Mouse (Mus musculus): ENCODE results near the gene Tmem255a. TPM values are rescaled to one million over a fixed set of nuclear protein-coding genes. Genes with fewer than 3 reads are reported as not detected.
A peak's percentile ranks its signal among the peaks of the same experiment; 100 is the strongest.

Tmem255a gene
- polyA plus RNA-seq (2015; fragmentation: Nextera tagmentation; extraction: Ambion mirVana): 2.0 and 3.1 TPM in 2 replicates

DNA sequence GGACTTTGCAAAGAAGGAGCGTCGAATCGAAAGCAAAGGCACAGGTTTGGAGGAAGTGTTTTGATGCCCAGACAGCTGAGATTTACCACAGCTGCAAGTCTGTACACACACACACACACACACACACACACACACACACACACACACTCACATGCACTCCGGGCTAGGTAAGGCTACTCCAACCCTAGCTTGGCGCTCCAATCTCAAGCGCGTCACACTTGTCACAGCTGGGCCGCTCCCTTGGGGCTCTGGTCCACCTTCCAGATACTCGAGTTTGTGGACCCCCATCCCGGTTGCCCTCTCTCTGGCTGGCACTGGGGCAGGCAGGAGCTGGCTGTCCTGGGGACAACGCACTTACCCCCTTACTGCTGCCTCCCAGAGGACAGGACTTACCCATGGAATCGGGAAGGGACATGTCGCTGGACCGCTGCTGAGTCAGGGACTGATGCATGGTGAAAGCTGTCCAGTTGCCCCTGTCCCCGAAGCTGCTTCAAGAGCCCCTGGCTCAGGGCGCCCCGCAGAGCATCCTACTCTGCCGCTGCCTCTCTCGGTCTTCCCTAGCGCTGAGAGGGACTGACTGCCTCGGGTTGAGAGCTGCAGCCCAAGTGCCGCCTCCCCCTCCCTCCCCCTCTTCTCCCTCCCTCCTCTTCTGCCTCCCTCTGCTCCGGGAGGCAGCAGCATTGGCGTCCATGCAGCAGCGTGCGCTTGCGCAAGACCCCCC lies at the start of gene Tmem255a:
TSS of gene Tmem255a (minus strand) at position 589 of the 721 bp plus-strand sequence.
- Histone ChIP-seq H3K36me3 (no peaks in the 10 kb centered on the region), H3K9ac (no peak within 1 kb of the TSS), H3K9me3 (replicated peaks) (no peaks in the 10 kb centered on the region), H3K4me3 (replicated peaks) (peak within 1 kb of the TSS; percentile 29), H3K27me3 (peaks cover 27% of the 10 kb centered on the region), H3K4me2 (peak within 1 kb of the TSS; percentile 46), H3K4me1 (replicated peaks) (no peaks in the 10 kb centered on the region), H3K27ac (no peak within 1 kb of the TSS)
- whole genome bisulfite sequencing (ENCODE audit: insufficient replicate concordance): 23% methylated on average over 22 of the region's 27 CpGs
- ATAC-seq (ENCODE audit: low read depth): no peak
- DNase-seq: no peak

DNA sequence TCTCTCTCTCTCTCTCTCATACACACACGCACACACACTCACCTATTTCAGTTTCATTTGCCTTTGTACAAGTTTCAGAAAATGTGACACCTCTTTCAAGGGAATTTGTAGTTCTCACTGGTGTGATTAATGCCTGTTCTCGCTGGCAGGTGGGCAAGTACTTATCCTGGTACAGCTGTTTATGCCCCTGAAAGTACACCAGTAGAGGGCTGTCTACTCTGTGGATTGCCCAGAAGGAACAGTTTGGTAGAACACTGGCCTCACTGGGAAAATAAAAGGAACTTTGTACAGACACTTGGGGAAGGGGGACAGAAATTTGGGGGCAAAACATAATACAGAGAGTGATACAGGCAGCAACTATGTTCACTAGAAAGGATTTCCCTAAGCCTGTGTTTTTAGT lies 7.4 kb upstream of the Tmem255a start:
- ATAC-seq (ENCODE audit: low read depth) (no peak), DNase-seq (no peak)
- Histone ChIP-seq H3K9ac (no peak overlapping the region), H3K4me3 (replicated peaks) (no peak overlapping the region), H3K4me1 (replicated peaks) (no peaks in the 10 kb centered on the region), H3K9me3 (replicated peaks) (no peaks in the 10 kb centered on the region), H3K27me3 (no peaks in the 10 kb centered on the region), H3K4me2 (no peak overlapping the region), H3K36me3 (no peaks in the 10 kb centered on the region), H3K27ac (no peak overlapping the region)
- 24% methylated on average over 2 of the region's 2 CpGs for WGBS (ENCODE audit: insufficient replicate concordance)

DNA sequence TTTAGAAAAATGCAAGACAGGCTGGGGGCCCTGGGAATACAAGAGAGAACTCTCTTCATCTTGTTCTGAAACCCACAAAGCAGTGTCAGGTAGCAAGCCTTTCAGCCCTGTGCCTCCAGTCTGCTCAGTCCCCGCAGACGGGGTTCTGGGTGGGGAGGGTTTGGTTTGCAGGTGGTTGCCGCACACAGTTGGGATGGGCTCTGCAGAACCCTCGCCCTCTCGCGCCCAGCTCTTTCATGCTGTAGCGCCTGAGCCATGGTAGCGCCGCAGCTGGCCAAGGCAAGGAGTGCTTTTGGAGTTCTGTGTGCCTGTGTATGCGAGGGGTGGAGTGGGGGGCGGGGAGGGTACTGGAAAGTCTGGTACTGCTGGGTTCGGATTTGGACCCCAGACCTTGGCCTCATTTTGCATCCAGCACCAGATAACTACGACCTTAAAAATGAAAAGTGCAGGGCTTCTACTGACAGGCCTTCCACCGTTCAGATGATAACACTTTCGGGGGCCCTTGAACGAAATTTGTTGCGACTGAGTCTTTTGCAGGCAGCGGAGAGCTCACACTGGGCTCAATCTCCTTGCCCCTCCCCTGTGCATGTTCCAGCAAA lies 1.8 kb downstream of the Tmem255a start:
- ATAC-seq (ENCODE audit: low read depth): no peak
- Histone ChIP-seq H3K4me1 (replicated peaks) (no peaks in the 10 kb centered on the region), H3K27ac (no peak overlapping the region), H3K4me3 (replicated peaks) (peak overlapping the region; percentile 16; the same call in 1 of the 2 replicates), H3K9ac (no peak overlapping the region), H3K27me3 (peaks cover 27% of the 10 kb centered on the region), H3K9me3 (replicated peaks) (no peaks in the 10 kb centered on the region), H3K4me2 (peak overlapping the region; percentile 38), H3K36me3 (no peaks in the 10 kb centered on the region)
- DNase-seq: no peak
- WGBS (ENCODE audit: insufficient replicate concordance): 18% methylated on average over 18 of the region's 18 CpGs

DNA sequence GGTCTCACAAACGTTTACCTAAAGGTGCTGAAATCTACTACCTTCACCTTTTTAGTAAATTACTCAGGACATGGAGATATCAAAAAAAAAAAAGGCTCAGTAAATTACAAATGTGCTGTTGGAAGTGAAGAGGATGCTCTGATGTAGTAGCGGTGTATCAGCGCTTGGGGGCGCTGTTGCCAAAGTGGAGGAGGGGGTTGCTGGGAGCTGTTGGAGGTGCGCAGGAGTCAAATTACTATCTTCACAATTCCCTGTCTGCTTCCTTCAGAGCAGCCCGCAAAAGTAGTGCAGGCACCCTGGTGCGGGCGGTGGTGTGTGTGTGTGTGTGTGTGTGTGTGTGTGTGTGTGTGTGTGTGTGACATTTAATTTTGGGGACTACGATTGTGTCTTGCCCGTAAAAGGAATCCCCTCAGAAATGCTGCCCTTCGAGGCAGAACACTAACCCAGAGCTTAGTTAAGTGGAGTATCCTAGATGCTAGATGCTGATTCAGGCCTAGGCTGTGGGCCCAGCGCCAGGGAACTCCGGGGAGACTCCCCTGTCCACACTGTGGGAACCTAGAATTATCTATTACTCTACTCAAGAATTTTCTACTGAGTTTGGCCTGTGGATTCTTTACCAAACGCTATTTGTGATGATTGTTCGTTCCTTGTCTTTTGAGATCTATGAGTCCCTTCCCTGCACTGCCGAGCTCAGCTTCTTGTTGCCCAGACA lies 2.4 kb downstream of the Tmem255a start:
- no peak overlapping the region for H3K4me3 ChIP-seq (replicated peaks)
- H3K9ac ChIP-seq: no peak overlapping the region
- 21% methylated on average over 16 of the region's 16 CpGs for WGBS (ENCODE audit: insufficient replicate concordance)
- H3K27me3 ChIP-seq: peaks cover 27% of the 10 kb centered on the region
- H3K9me3 ChIP-seq (replicated peaks): no peaks in the 10 kb centered on the region
- H3K4me1 ChIP-seq (replicated peaks): no peaks in the 10 kb centered on the region
- no peak overlapping the region for H3K27ac ChIP-seq
- H3K36me3 ChIP-seq: no peaks in the 10 kb centered on the region
- ATAC-seq (ENCODE audit: low read depth): no peak
- DNase-seq: peak; percentile 3
- no peak overlapping the region for H3K4me2 ChIP-seq

DNA sequence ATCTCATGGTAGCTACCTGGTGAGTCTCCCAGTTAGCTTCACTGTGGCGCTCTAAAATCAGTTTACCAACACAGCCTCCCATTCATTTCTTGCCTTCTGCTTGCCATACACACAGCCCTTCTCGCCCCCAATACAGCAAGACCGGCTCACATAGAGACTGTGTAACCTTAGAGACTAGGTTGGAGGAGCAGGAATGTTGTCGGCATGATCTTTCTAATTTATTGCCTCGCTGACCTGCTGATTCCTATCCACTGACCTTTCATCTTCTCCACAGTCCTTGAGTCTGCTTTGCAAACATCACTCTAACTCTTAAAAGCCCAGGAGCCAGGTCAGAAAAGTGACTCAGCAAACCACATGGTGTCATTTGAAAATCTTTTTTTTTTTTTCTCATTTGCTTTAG lies 4.6 kb downstream of the Tmem255a start:
- 37% methylated on average over 5 of the region's 5 CpGs for WGBS (ENCODE audit: insufficient replicate concordance)
- no peak for ATAC-seq (ENCODE audit: low read depth)
- no peak for DNase-seq

DNA sequence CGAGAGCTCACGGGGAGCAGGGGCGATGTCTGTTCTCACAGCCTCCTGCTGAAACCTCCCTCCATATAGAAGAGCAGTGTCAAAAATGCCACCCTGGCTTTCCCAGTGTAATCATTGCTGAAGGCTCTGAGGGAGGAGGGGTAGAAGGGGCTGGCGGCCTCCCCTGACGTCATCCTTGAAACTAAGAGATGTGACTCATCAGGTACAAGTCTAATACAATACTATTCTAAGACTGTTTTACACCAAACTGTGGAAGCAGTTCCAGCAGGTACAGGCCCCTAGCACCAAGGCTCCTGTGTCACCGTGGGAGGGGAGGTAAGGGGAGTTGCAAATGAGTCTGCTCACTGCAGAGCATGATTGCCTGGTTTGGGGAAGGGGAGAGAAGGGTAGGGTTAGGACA lies 5.1 kb downstream of the Tmem255a start:
- Histone ChIP-seq H3K36me3 (no peaks in the 10 kb centered on the region), H3K9ac (no peak overlapping the region), H3K4me2 (no peak overlapping the region), H3K27me3 (peaks cover 22% of the 10 kb centered on the region), H3K4me1 (replicated peaks) (no peaks in the 10 kb centered on the region), H3K9me3 (replicated peaks) (no peaks in the 10 kb centered on the region), H3K27ac (no peak overlapping the region), H3K4me3 (replicated peaks) (no peak overlapping the region)
- DNase-seq (no peak), ATAC-seq (ENCODE audit: low read depth) (no peak)
- 30% methylated on average over 6 of the region's 6 CpGs for WGBS (ENCODE audit: insufficient replicate concordance)

More for the DNA sequence above, 4.6 kb downstream of the Tmem255a start:
- Histone ChIP-seq H3K9me3 (replicated peaks) (no peaks in the 10 kb centered on the region), H3K4me2 (no peak overlapping the region), H3K27ac (no peak overlapping the region), H3K4me1 (replicated peaks) (no peaks in the 10 kb centered on the region), H3K9ac (no peak overlapping the region), H3K36me3 (no peaks in the 10 kb centered on the region), H3K27me3 (peaks cover 27% of the 10 kb centered on the region), H3K4me3 (replicated peaks) (no peak overlapping the region)

DNA sequence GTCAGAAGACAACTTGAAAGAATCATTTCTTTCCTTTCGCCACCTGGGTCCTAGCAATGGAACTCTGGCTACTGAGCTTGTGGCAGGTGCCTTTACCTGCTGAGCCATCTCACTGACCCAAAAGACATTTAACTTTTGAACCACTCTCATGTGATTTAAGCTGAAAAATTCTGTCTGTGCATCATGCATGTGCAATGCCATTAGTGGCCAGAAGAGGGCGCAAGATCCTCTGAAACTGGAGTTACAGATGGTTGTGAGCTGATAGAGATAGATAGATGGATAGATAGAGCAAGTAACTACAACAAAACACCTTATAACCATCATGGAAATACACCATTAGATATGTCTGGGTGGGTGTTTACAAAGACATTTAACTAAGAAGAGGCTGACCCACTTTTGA lies 14.5 kb downstream of the Tmem255a start:
- no peaks in the 10 kb centered on the region for H3K27me3 ChIP-seq
- H3K27ac ChIP-seq: no peak overlapping the region
- no peak overlapping the region for H3K4me3 ChIP-seq (replicated peaks)
- DNase-seq (no peak), ATAC-seq (ENCODE audit: low read depth) (no peak)
- no peaks in the 10 kb centered on the region for H3K36me3 ChIP-seq
- no peaks in the 10 kb centered on the region for H3K4me1 ChIP-seq (replicated peaks)
- no peak overlapping the region for H3K9ac ChIP-seq
- no peak overlapping the region for H3K4me2 ChIP-seq
- no peaks in the 10 kb centered on the region for H3K9me3 ChIP-seq (replicated peaks)
- 28% methylated on average over 2 of the region's 2 CpGs for WGBS (ENCODE audit: insufficient replicate concordance)

DNA sequence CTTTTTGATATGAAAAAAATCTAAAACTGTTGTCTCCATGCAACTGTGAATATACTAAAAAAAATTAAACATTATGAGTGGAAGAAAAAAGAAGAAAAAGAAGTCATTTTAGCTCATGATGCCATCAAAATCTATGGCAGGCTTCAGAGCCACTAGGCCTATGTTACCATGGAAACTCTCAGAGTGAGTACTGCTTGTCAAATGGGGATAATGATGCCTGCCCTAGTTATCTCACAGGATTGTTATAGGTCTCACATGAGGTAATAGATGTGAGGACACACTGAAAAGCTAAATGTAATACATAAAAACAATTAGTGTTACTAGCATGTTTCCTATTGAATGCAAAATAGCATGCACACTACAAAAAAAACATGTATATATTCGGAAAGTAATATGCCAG lies 22.4 kb downstream of the Tmem255a start:
- ATAC-seq (ENCODE audit: low read depth) (no peak), DNase-seq (no peak)
- Histone ChIP-seq H3K4me3 (replicated peaks) (no peak overlapping the region), H3K27ac (no peak overlapping the region), H3K4me1 (replicated peaks) (no peaks in the 10 kb centered on the region), H3K9ac (no peak overlapping the region), H3K36me3 (no peaks in the 10 kb centered on the region), H3K9me3 (replicated peaks) (no peaks in the 10 kb centered on the region), H3K27me3 (no peaks in the 10 kb centered on the region), H3K4me2 (no peak overlapping the region)
- 54% methylated on average over 1 of the region's 1 CpGs for WGBS (ENCODE audit: insufficient replicate concordance)

DNA sequence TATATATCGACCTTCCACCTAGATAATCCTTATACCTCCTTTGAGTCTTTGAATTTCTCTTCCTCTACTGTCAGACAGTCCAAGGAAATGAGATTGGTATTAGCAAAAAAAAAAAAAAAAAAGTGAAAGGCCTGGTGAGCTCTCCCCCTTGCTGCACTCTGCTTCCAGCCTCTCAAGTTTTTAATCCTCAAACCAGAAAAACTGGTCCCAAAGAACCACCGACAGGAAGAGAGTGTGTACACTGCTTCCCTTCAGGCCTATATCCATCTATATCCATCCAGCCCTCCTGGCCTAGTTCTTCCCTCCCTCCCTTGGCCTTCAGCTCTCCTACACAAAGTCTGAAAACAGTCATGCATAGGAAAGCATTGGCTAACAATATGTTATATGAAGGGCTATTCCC lies 29.5 kb downstream of the Tmem255a start:
- WGBS (ENCODE audit: insufficient replicate concordance): 50% methylated on average over 2 of the region's 2 CpGs
- no peaks in the 10 kb centered on the region for H3K9me3 ChIP-seq (replicated peaks)
- ATAC-seq (ENCODE audit: low read depth): no peak

DNA sequence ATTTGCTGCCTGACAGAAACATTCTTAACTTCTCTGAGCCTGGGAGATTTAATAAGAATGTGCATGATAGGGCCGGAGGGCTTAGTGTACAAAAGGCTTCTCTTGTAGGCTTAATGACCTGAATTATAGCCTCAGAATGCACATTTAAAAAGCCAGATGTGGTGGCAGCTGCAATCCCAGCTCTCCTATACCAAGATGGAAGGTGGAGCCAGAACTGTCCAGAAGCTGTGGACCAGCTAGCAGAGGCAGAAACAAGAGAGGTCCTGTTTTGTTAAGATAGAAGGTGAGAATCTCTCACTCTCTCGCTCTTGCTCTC lies 34.6 kb downstream of the Tmem255a start:
- no peaks in the 10 kb centered on the region for H3K36me3 ChIP-seq
- H3K9ac ChIP-seq: no peak overlapping the region
- H3K27me3 ChIP-seq: no peaks in the 10 kb centered on the region
- ATAC-seq (ENCODE audit: low read depth) (no peak), DNase-seq (no peak)
- no peak overlapping the region for H3K4me3 ChIP-seq (replicated peaks)
- 84% methylated on average over 2 of the region's 2 CpGs for WGBS (ENCODE audit: insufficient replicate concordance)
- H3K9me3 ChIP-seq (replicated peaks): no peaks in the 10 kb centered on the region
- no peaks in the 10 kb centered on the region for H3K4me1 ChIP-seq (replicated peaks)
- H3K27ac ChIP-seq: no peak overlapping the region
- no peak overlapping the region for H3K4me2 ChIP-seq

More for the DNA sequence above, 29.5 kb downstream of the Tmem255a start:
- Histone ChIP-seq H3K36me3 (no peaks in the 10 kb centered on the region), H3K27me3 (no peaks in the 10 kb centered on the region), H3K27ac (no peak overlapping the region), H3K4me2 (no peak overlapping the region), H3K9ac (no peak overlapping the region), H3K4me1 (replicated peaks) (no peaks in the 10 kb centered on the region), H3K4me3 (replicated peaks) (no peak overlapping the region)
- DNase-seq: no peak

DNA sequence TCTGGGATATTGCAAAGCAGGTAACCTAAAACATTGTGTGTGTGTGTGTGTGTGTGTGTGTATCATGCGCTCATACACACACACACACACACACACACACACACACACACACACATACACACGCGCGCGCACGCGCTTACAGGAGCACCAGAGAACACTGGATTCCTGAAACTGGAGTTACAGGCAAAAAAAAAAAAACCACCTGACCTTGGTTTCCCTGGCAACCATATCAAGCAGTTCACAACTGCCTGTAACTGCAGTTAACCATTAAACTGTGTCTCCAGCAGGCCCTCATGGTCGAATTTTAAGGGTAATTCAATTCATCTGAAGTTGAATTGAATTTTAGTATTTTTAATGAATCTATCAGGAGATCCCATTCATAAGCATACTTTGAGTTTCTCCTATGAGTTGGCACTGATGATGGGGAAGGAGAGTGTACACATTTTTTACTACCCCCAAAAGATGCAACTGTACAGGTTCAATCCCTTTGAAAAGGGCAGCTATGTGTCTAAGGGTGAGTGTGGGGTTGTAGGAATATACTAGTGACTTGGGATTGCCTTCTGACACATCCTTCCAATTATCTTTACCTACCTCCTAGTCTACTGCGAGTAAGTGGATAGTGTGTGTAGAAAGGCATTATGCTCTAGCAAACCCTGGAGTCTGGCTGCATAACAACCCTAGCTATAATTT lies 35.1 kb downstream of the Tmem255a start:
- H3K27ac ChIP-seq: no peak overlapping the region
- DNase-seq: no peak
- H3K4me2 ChIP-seq: no peak overlapping the region
- no peaks in the 10 kb centered on the region for H3K4me1 ChIP-seq (replicated peaks)
- H3K4me3 ChIP-seq (replicated peaks): no peak overlapping the region
- no peaks in the 10 kb centered on the region for H3K9me3 ChIP-seq (replicated peaks)
- no peaks in the 10 kb centered on the region for H3K27me3 ChIP-seq
- 81% methylated on average over 9 of the region's 9 CpGs for WGBS (ENCODE audit: insufficient replicate concordance)
- no peak for ATAC-seq (ENCODE audit: low read depth)
- H3K9ac ChIP-seq: no peak overlapping the region
- H3K36me3 ChIP-seq: no peaks in the 10 kb centered on the region
